Mouse (Mus musculus) G1E-ER4 (cell line): Measurements from ENCODE around the gene Egfl6. TPM values are rescaled to one million over a fixed set of nuclear protein-coding genes. Genes with fewer than 3 reads are reported as not detected.

Source experiments
- GATA1 ChIP-seq: IDR thresholded peaks from one replicate; pipeline ENCODE4 v1.8.0; 2012; ENCODE audit warnings: low read length, inconsistent platforms
- polyA plus RNA-seq: library from polyadenylated mRNA; stranded (reverse); fragments of >175 nt; gene quantifications from 2 replicates; pipeline ENCODE4 v1.2.3, GENCODE M21; 2012

Gene Egfl6
- polyA plus RNA-seq, 1 experiment, result not detected

- no peak for TF ChIP-seq GATA1
Observed at GRCm38 (mm10) chrX:166533432-166533831, 52.1 kb downstream of the Egfl6 start.

GRCm38 (mm10) chrX:166531671-166532070, 53.8 kb downstream of the Egfl6 start:
- no peak for TF ChIP-seq GATA1

- TF ChIP-seq GATA1, result no peak
Observed at GRCm38 (mm10) chrX:166528126-166528525, 57.4 kb downstream of the Egfl6 start.

GRCm38 (mm10) chrX:166525637-166526315, 59.7 kb downstream of the Egfl6 start:
- no peak for TF ChIP-seq GATA1

GRCm38 (mm10) chrX:166520782-166521181, 64.7 kb downstream of the Egfl6 start:
- no peak for TF ChIP-seq GATA1

DNA sequence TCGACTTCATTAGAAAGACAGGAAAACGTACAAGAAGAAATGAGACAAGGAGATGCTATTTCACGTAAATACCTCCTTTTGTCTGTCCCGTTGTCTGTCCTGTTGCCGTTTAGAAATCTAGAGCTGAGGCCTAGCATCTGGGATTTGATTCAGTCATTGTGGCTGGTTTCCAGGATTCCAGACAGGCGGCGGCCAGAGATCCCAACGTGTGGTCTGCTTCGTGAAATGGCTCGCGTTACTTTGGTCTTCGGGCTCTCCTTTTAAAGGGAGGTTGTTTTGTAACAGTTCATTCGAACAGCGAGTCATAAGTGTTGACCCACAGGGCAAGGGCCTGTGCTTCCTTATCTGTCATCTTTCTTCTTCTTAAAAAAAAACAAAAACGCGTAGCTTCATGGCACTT, 67.2 kb downstream of the Egfl6 start, which contains the start of gene Tceanc:
Gene Tceanc (minus strand): TSS at position 223 of the 400 bp plus-strand sequence.
- TF ChIP-seq GATA1, result no peak

- TF ChIP-seq GATA1, result no peak
Observed at GRCm38 (mm10) chrX:166516631-166517030, 68.9 kb downstream of the Egfl6 start.

- TF ChIP-seq GATA1, result no peak
Observed at GRCm38 (mm10) chrX:166515923-166516322, 69.6 kb downstream of the Egfl6 start.

- TF ChIP-seq GATA1, result no peak
Observed at GRCm38 (mm10) chrX:166512071-166512470, 73.4 kb downstream of the Egfl6 start.

DNA sequence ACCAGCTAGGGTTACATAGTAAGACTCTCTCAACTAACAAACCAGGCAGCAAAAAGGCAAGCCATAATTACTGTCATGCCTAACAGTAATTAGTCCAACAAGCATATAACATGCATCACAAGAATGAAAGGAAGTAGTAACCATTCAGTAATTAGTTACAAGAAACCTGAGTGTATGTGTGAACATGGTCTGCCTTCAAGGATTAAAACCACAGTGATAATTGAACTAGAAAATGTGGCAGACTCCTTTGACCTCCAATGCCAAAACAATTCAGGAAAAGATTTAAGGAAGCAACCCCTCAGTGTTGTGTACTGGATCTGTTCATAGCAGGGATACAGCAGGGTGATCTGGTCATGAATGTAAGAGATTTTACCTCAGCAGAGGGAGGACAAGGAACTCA, 74.4 kb downstream of the Egfl6 start:
- no peak for TF ChIP-seq GATA1

DNA sequence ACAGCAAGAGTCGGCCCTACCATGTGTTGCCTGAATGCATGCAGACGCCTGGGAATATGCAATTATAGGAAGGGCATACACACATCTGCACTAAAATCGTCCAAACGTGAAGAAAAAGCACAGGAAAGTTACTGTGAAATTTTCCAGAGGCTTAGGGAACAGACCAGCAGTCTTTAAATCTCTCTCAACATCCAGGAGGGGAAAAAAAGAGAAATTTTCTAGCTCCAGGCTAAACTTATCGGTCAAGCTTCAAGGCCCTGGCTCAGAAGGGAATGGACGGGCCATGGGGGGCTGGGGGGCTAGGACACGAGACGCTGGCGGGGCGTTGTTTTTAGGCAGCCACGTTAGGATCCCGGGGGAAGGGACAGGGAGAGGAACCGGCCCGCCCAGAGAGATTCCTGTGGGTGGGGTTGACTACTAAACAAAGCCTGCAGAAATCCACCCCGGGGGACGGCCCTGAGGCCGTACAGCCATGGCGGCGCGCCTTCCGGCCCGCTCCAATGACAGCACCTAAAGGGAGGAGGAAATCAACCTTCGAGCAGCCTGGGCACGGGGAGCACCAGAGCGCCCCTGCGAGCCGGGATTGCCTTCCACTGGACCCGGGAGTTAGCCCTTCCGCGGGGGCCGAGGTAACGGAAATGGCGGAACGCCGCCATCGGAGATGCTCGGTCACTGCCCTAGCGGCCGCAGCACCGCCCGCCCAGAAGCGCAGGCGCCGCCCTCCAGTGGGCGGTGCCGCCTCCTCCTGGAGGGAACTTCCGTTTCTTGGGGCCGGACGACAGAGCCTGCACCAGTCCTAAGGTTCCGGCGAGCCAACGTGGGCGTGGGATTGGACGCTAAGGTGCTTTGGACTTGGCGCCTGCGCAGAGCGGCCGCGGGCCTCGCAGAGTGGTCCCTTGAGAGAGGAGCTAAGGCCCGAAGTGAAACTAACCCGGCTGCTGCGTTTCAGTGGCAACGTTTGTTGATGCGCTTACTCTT, 75.5 kb downstream of the Egfl6 start:
- TF ChIP-seq GATA1, result no peak

GRCm38 (mm10) chrX:166504421-166504820, 81.1 kb downstream of the Egfl6 start:
- TF ChIP-seq GATA1, result no peak

- TF ChIP-seq GATA1, result no peak
Observed at GRCm38 (mm10) chrX:166499496-166500190, 85.9 kb downstream of the Egfl6 start.

GRCm38 (mm10) chrX:166497771-166498170, 87.7 kb downstream of the Egfl6 start:
- no peak for TF ChIP-seq GATA1

- no peak for TF ChIP-seq GATA1
Observed at GRCm38 (mm10) chrX:166495052-166495451, 90.5 kb downstream of the Egfl6 start.

DNA sequence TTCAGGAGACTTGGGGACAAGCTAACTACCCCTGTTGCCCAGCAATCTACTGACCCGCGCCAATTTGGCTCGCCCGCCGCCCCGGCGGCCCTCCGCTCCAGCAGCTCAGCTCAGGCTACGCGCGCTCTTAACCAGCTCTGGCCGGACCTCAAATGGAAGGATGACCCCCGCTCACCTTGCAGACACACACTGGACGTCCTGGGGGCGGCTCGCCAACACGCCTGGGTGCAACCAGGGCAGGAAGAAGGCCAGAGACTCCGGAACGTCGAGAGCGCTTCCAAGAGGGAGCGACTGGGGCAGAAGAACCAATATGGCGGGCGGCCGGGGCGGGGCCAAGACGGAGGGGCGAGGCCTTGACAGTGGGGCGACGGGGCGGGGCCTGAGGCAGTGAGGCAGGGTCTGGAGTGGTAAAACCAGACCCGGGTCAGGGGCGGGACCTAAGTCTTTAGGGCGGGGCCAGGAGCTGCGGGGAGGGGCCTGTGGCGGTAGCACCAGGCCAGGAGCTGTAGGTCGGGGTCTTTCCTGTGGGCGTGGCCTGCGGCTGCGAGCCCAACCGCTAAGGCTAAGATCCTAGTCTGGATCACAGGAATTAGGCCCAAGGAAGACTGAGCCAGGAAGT, 106.0 kb downstream of the Egfl6 start, which contains the start of gene Rab9:
Gene Rab9 (minus strand): TSS at position 503 of the 619 bp plus-strand sequence.
- TF ChIP-seq GATA1, result no peak
